Mouse (Mus musculus) cerebellum, postnatal 36 days (tissue): ENCODE data around the gene Zfp781.
"Not testable (repeated sequence)": the region's sequence is repeated elsewhere in the genome, so short reads cannot be mapped to it uniquely, and the experiment has no call there.

Experiments
- DNase-seq, 2 experiments: peaks; one replicate each; pipeline ENCODE4 v3.0.0; 2021 to 2022; ENCODE audit warnings: mixed read lengths in 2 of 2

The Zfp781 gene

DNA sequence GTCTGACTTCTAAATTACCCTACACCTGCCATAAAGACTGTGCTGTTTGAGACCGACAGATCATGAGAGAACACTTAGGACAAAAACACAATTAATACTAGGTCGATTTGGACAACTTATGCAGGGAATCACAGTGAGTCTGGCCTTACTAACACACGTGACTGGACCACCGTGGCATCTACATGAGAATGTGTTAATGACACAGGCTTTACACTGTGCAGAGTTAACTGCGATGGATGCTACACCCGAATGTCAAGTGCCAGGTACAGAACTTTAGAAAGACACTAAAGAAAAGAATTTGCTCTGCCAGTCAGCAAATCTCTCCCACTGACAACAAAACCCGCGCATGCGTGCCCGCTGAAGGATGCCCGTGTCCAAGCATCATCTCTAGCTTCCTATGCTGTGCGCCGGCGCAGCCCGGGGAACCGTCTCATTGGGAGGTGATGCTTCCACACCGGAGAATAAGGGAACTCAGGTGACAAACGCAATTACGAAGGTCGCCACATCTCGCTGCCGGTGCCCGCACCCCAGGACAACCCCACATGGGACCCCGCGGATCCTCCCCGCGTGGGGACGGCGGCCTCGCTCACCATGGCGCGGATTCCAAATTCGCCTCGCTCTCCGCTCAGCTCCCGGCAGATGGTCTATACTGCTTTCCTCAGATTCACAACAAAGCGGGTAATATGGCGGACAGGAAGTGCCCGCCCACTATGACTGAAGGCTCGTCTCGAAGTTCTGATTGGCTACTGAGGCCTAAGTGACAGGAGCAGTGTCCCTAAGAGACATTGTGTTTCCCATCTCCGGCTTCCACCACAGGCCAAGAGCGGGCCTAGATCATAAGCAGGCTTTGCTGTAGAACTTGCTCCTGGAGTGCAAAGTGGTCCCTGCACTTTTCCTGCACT, at the start of gene Zfp781:
Gene Zfp781, minus strand, starts transcription at position 639 of the 902 bp plus-strand sequence.
- DNase-seq, result not testable (repeated sequence)

DNA sequence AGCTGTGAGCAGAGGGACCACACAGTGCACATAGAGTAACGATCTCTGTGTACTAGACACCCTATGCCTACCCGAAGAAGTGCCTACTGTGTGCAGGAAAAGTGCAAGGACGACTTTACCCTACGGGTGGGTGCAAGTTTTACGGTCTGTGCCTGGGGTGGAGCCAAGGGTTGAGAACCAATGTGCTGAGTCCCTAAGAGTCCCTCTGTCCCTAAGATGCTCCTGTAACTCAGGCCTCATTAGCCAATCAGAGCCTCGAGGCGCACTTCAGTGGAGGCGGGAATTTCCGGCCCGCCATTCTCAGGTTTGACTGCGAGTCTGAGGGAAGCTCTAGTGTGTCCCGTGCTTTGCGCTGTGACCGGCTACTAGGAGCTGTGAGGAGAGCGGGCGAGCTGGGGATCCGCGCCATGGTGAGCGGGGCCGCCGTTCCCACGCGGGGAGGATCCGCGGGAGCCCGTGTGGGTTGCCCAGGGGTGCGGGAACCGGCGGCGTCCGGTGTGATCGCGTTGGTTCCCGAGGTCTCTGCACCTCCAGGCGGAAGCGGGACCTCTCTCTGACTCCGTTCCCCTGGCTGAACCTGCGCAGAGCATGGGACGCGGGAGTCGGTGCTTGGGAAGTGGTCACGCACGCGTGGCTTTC, 48.2 kb upstream of the Zfp781 start:
- DNase-seq, result peak in 1 of 2 experiments; percentile 38

DNA sequence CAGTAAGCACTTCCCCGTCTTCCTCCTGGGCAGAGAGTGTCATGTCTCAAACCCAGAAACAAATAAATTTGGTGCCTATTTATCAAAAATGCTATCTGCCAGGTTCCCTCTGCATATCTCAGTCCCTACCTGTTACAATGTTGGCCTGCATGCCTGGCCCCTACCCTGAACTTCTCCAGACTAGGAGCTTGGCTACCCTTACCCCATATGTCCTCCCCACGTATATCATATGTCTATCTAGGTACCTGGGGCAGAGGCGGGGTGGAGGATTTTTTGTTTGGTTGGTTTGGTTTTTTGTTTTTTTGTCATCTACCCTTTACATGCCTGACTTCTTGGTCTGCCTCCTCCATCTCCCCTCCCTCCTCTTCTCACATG, 451 bp upstream of the Zfp781 start:
- not testable (repeated sequence) for DNase-seq

DNA sequence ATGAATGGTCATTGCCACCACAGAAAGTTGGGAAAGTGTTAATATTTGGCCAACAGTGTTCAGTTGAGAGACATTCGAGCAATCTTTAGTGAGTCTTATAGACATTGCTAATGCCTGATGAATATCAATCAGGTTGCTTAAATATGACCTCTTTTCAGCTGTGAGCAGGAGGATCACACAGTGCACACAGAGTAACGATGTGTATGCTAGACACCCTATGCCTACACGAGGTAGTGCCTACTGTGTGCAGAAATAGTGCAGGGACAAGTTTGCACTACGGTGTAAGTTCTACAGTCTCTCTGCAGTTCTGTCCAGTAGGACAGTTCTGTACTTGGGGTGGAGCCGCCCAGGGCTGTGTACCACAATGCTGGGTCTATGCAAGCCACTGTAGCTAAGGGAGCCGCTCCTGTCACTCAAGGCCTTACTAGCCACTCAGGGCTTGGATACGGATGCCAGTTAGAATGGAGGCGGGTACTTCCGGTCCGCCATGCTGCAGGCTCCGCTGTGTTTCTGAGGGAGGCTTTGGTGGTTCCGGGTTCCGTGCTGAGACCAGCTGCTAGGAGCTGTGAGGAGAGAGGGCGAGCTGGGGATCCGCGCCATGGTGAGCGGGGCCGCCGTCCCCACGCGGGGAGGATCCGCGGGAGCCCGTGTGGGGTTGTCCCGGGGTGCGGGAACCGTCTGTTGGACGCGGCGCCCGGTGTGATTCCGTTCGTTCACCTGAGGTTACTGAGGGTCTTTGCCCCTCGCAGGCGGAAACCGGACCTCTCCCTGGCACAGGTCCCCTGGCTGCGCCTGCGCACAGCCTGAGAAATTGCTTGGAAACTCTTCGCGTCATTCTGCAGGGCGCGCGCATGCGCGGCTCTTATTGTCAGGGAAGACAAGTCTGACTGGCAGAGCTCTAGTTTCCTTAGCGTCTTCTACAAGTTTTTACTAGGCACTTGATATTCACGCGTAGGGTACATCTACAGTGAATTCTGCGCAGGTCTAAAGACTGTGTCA, 66.6 kb downstream of the Zfp781 start, which contains the start of gene Gm32687:
Gene Gm32687, plus strand, starts transcription at position 526 of the 999 bp plus-strand sequence.
- peak; percentile 1 to 5 for DNase-seq
